Mouse (Mus musculus): ENCODE data around the gene Dstyk. TPM values are rescaled to one million over a fixed set of nuclear protein-coding genes. Genes with fewer than 3 reads are reported as not detected.

The Dstyk gene
- polyA plus RNA-seq, 1 experiment = 2.5 TPM

DNA sequence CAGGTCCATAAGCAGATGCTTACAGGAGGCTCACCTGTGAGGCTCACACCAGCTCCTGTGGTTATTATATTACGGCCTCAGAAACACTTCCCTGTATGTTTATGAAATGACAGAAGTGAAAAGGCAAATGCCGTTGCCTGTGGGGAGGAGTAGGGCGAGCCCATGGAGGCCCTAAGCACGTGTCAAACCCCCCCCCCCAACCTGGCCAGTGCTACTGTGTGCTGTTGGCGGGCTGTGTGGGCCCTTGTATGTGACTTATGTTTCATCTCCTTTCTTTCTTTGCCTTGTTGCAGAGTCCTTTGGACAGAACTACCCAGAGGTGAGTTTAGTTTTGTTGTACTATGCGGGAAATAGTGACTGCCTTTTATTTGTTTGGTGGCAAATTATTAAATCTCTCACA lies 66.4 kb downstream of the Dstyk start:
- Histone ChIP-seq H3K36me3 (ENCODE audit: control insufficient read depth, insufficient read depth, low read length) (peaks cover 16% of the 10 kb centered on the region), H3K27ac (ENCODE audit: insufficient read depth, low read depth, low read length) (no peak overlapping the region), H3K4me1 (ENCODE audit: control insufficient read depth, insufficient read depth, insufficient read length, low read length) (no peaks in the 10 kb centered on the region), H3K27me3 (ENCODE audit: control insufficient read depth, insufficient read depth, low read length) (no peaks in the 10 kb centered on the region), H3K4me3 (ENCODE audit: low read depth, low read length) (no peak overlapping the region)
- TF ChIP-seq POLR2A (IDR thresholded peaks at IDR 0.05; ENCODE audit: low read depth, low read length) (no peak), CTCF (IDR thresholded peaks at IDR 0.05; ENCODE audit: extremely low read depth, insufficient read length, insufficient replicate concordance, low read depth, low read length) (no peak)
- WGBS = 85% methylated on average over 6 of the region's 6 CpGs

GRCm38 (mm10) chr1:132500535-132500934 lies 83.2 kb downstream of the Dstyk start:
- 94% methylated on average over 2 of the region's 2 CpGs for WGBS
- Histone ChIP-seq H3K27ac (ENCODE audit: insufficient read depth, low read depth, low read length) (no peak overlapping the region), H3K27me3 (ENCODE audit: control insufficient read depth, insufficient read depth, low read length) (no peaks in the 10 kb centered on the region), H3K36me3 (ENCODE audit: control insufficient read depth, insufficient read depth, low read length) (peaks cover 74% of the 10 kb centered on the region), H3K4me3 (ENCODE audit: low read depth, low read length) (no peak overlapping the region), H3K4me1 (ENCODE audit: control insufficient read depth, insufficient read depth, insufficient read length, low read length) (no peaks in the 10 kb centered on the region)
- TF ChIP-seq POLR2A (IDR thresholded peaks at IDR 0.05; ENCODE audit: low read depth, low read length) (no peak), CTCF (IDR thresholded peaks at IDR 0.05; ENCODE audit: extremely low read depth, insufficient read length, insufficient replicate concordance, low read depth, low read length) (no peak)

GRCm38 (mm10) chr1:132505155-132505554 lies 87.8 kb downstream of the Dstyk start:
- Histone ChIP-seq H3K36me3 (ENCODE audit: control insufficient read depth, insufficient read depth, low read length) (peaks cover 63% of the 10 kb centered on the region), H3K4me1 (ENCODE audit: control insufficient read depth, insufficient read depth, insufficient read length, low read length) (no peaks in the 10 kb centered on the region), H3K27me3 (ENCODE audit: control insufficient read depth, insufficient read depth, low read length) (no peaks in the 10 kb centered on the region), H3K4me3 (ENCODE audit: low read depth, low read length) (no peak overlapping the region), H3K27ac (ENCODE audit: insufficient read depth, low read depth, low read length) (no peak overlapping the region)
- TF ChIP-seq CTCF (IDR thresholded peaks at IDR 0.05; ENCODE audit: extremely low read depth, insufficient read length, insufficient replicate concordance, low read depth, low read length) (no peak), POLR2A (IDR thresholded peaks at IDR 0.05; ENCODE audit: low read depth, low read length) (no peak)
- WGBS = 88% methylated on average over 5 of the region's 5 CpGs

DNA sequence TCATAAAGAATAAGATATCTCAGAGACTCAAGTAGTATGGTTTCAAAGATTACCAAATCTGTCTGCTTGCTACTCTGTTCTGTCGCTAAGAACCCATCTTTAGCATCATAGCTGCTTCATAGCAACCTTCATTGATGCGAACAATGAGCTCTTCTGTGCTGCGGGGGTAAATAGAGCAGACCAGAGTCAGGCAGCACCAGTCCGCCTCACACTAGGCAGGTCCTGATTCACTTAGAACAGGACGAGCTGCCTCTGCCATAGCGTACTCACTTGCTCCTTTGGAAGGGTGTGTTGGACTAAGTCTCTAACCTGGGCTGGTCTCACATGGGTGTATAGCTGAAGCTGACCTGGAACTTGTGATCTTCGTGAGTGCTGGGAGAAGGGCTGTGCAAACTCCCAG lies 88.7 kb downstream of the Dstyk start, which contains the start of gene Tmem81:
Tmem81 (plus strand) TSS at position 173 of the 400 bp plus-strand sequence.
- TF ChIP-seq POLR2A (IDR thresholded peaks at IDR 0.05; ENCODE audit: low read depth, low read length) (no peak), CTCF (IDR thresholded peaks at IDR 0.05; ENCODE audit: extremely low read depth, insufficient read length, insufficient replicate concordance, low read depth, low read length) (no peak)
- H3K4me1 ChIP-seq (ENCODE audit: control insufficient read depth, insufficient read depth, insufficient read length, low read length) = no peaks in the 10 kb centered on the region
- H3K36me3 ChIP-seq (ENCODE audit: control insufficient read depth, insufficient read depth, low read length) = peaks cover 57% of the 10 kb centered on the region
- no peaks in the 10 kb centered on the region for H3K27me3 ChIP-seq (ENCODE audit: control insufficient read depth, insufficient read depth, low read length)
- WGBS = 93% methylated on average over 7 of the region's 7 CpGs
- H3K27ac ChIP-seq (ENCODE audit: insufficient read depth, low read depth, low read length) = no peak within 1 kb of the TSS
- no peak within 1 kb of the TSS for H3K4me3 ChIP-seq (ENCODE audit: low read depth, low read length)

GRCm38 (mm10) chr1:132506656-132507055 lies 89.3 kb downstream of the Dstyk start:
- TF ChIP-seq CTCF (IDR thresholded peaks at IDR 0.05; ENCODE audit: extremely low read depth, insufficient read length, insufficient replicate concordance, low read depth, low read length) (no peak), POLR2A (IDR thresholded peaks at IDR 0.05; ENCODE audit: low read depth, low read length) (no peak)
- no peak overlapping the region for H3K4me3 ChIP-seq (ENCODE audit: low read depth, low read length)
- 88% methylated on average over 7 of the region's 7 CpGs for WGBS

DNA sequence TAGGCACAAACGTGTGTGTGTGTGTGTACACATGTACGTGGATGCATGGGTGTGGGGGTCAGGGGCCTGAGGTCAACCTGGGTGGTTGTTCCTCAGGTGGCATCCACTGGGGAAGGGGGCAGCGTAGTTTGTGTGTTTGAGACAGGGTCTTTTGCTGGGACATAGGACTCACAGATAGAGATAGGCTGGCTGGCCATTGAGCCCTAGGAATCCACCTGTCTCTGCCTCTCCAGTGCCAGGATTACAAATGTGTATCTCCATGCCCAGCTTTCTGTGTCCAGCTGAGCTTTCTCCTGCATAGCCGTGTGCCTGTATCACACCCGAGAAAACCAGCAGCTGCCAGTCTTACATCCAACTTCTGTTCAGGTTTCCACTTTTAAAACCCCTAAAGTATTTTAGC lies 92.4 kb downstream of the Dstyk start:
- WGBS = 69% methylated on average over 5 of the region's 5 CpGs
- no peak for TF ChIP-seq CTCF (IDR thresholded peaks at IDR 0.05; ENCODE audit: extremely low read depth, insufficient read length, insufficient replicate concordance, low read depth, low read length)

More at GRCm38 (mm10) chr1:132506656-132507055, 89.3 kb downstream of the Dstyk start:
- H3K36me3 ChIP-seq (ENCODE audit: control insufficient read depth, insufficient read depth, low read length) = peaks cover 52% of the 10 kb centered on the region
- no peaks in the 10 kb centered on the region for H3K27me3 ChIP-seq (ENCODE audit: control insufficient read depth, insufficient read depth, low read length)
- no peaks in the 10 kb centered on the region for H3K4me1 ChIP-seq (ENCODE audit: control insufficient read depth, insufficient read depth, insufficient read length, low read length)
- H3K27ac ChIP-seq (ENCODE audit: insufficient read depth, low read depth, low read length) = no peak overlapping the region

GRCm38 (mm10) chr1:132511521-132511920 lies 94.2 kb downstream of the Dstyk start:
- WGBS = 30% methylated on average over 8 of the region's 8 CpGs
- no peaks in the 10 kb centered on the region for H3K4me1 ChIP-seq (ENCODE audit: control insufficient read depth, insufficient read depth, insufficient read length, low read length)
- H3K4me3 ChIP-seq (ENCODE audit: low read depth, low read length) = no peak overlapping the region
- peaks cover 14% of the 10 kb centered on the region for H3K36me3 ChIP-seq (ENCODE audit: control insufficient read depth, insufficient read depth, low read length)
- TF ChIP-seq POLR2A (IDR thresholded peaks at IDR 0.05; ENCODE audit: low read depth, low read length) (no peak), CTCF (IDR thresholded peaks at IDR 0.05; ENCODE audit: extremely low read depth, insufficient read length, insufficient replicate concordance, low read depth, low read length) (no peak)
- H3K27me3 ChIP-seq (ENCODE audit: control insufficient read depth, insufficient read depth, low read length) = no peaks in the 10 kb centered on the region
- H3K27ac ChIP-seq (ENCODE audit: insufficient read depth, low read depth, low read length) = no peak overlapping the region

More for the DNA sequence above, 92.4 kb downstream of the Dstyk start:
- Histone ChIP-seq H3K4me1 (ENCODE audit: control insufficient read depth, insufficient read depth, insufficient read length, low read length) (no peaks in the 10 kb centered on the region), H3K27me3 (ENCODE audit: control insufficient read depth, insufficient read depth, low read length) (no peaks in the 10 kb centered on the region), H3K27ac (ENCODE audit: insufficient read depth, low read depth, low read length) (no peak overlapping the region), H3K4me3 (ENCODE audit: low read depth, low read length) (no peak overlapping the region), H3K36me3 (ENCODE audit: control insufficient read depth, insufficient read depth, low read length) (peaks cover 29% of the 10 kb centered on the region)

Measured in small intestine, adult 2 months (tissue).